Mouse (Mus musculus): ENCODE data around the gene Skiv2l. TPM values are rescaled to one million over a fixed set of nuclear protein-coding genes. Genes with fewer than 3 reads are reported as not detected.

The Skiv2l gene
- total and polyA plus RNA-seq, 2 experiments from 2014 or later = 42.8 to 97.7 TPM

DNA sequence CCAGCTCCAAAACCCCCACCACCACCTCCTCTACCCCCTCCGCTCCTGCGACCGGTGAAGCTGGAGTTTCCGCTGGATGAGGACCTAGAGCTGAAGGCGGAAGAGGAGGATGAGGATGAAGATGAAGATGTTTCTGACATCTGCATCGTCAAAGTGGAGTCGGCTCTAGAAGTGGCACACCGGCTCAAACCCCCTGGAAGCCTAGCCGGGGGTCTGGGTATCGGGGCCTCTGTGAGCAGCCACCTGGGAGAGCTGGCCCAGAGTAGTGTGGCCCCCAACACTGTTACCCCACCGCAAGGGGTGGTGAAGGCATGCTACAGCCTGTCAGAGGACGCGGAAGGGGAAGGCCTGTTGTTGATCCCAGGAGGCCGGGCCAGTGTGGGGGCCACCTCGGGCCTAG is 45.7 kb upstream of the Skiv2l start:
- WGBS = 89% methylated on average over 15 of the region's 15 CpGs
- no peak for ATAC-seq
- no peak for TF ChIP-seq CTCF (IDR thresholded peaks at IDR 0.05; ENCODE audit: low read depth)

DNA sequence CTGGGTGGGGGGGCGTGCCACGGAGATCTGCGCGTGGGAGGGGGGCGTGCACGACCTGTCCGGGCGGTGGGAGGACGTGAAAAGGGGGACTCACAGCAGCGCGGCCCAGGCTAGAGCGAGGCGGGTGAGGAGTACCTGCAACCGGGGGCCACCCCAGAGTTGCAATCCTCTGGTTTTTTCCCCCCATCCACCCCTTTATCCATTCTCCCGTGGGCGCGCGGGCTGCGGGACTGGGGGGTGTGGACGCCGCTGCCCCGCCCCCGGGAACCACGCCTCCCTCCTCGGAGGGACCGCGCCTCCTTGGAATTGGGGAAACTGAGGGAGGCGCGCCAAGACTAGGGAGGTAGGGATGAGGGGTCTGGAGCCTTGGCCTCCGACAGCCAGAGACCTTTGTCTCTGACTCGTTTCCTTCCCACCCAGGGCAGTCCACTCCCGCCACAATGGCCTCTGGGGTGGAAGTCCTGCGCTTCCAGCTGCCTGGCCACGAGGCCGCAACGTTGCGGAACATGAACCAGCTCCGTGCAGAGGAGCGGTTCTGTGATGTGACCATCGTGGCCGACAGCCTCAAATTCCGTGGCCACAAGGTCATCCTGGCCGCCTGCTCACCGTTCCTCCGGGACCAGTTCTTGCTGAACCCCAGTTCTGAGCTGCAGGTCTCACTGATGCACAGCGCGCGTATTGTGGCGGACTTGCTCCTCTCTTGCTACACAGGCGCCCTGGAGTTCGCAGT is 45.0 kb upstream of the Skiv2l start:
- peak overlapping the region; percentile 87 for H3K27ac ChIP-seq (ENCODE audit: low read depth, low read length)
- no peak for TF ChIP-seq CTCF (IDR thresholded peaks at IDR 0.05; ENCODE audit: low read depth)

More for the DNA sequence above, 45.7 kb upstream of the Skiv2l start:
- Histone ChIP-seq H3K9ac (peak overlapping the region; percentile 84), H3K9me3 (ENCODE audit: low read length) (no peaks in the 10 kb centered on the region), H3K36me3 (ENCODE audit: insufficient read depth) (peaks cover 5% of the 10 kb centered on the region; the same call in 1 of the 2 replicates), H3K27ac (ENCODE audit: low read depth, low read length) (no peak overlapping the region), H3K4me1 (ENCODE audit: insufficient read depth) (peaks cover 10% of the 10 kb centered on the region; the same call in 1 of the 2 replicates), H3K4me2 (ENCODE audit: low read depth) (peak overlapping the region; percentile 79), H3K27me3 (ENCODE audit: insufficient read depth, low read length) (no peaks in the 10 kb centered on the region), H3K4me3 (ENCODE audit: low read depth, low read length) (peak overlapping the region; percentile 72)
- no peak for DNase-seq

DNA sequence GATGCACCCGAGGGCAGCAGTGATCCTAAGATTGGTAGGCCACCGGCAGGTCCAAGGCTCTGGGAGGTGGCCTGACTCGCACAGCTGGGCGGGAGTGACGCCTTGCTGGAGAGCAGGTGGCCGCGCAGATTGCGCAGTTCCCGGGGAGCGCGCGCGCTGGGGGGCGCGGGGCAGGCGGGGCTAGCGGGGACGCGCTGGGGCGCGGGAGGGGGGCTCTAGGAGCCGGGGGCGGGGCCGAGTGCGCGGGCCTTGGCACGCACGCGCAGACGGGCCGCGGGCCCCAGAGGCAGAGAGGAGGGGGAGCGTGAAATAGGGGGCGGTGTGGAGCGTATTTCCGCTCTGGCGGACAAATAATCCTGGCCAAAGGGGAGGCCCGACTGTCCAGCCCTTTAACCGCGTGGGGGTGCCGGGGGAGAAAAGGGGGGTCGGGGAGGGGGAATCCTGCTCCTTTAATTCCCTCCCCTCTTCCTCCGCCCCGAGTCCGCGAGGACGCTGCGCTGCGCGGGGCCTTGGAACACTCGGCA is 44.1 kb upstream of the Skiv2l start:
- TF ChIP-seq CTCF (IDR thresholded peaks at IDR 0.05; ENCODE audit: low read depth) = peak; percentile 32; the same call in 1 of the 2 replicates
- Histone ChIP-seq H3K4me1 (ENCODE audit: insufficient read depth) (peaks cover 5% of the 10 kb centered on the region; the same call in 1 of the 2 replicates), H3K27me3 (ENCODE audit: insufficient read depth, low read length) (no peaks in the 10 kb centered on the region), H3K4me3 (ENCODE audit: low read depth, low read length) (peak overlapping the region; percentile 72), H3K9me3 (ENCODE audit: low read length) (no peaks in the 10 kb centered on the region), H3K36me3 (ENCODE audit: insufficient read depth) (peaks cover 5% of the 10 kb centered on the region; the same call in 1 of the 2 replicates), H3K27ac (ENCODE audit: low read depth, low read length) (peak overlapping the region; percentile 87), H3K4me2 (ENCODE audit: low read depth) (peak overlapping the region; percentile 79), H3K9ac (peak overlapping the region; percentile 84)
- ATAC-seq = peak; percentile 88
- whole genome bisulfite sequencing = 6% methylated on average over 35 of the region's 51 CpGs
- peak; percentile 99 for DNase-seq

More for the DNA sequence above, 45.0 kb upstream of the Skiv2l start:
- peak overlapping the region; percentile 84 for H3K9ac ChIP-seq
- H3K4me1 ChIP-seq (ENCODE audit: insufficient read depth) = peaks cover 6% of the 10 kb centered on the region; the same call in 1 of the 2 replicates
- ATAC-seq (peak; percentile 32), DNase-seq (peak; percentile 53)
- H3K4me3 ChIP-seq (ENCODE audit: low read depth, low read length) = peak overlapping the region; percentile 72
- H3K27me3 ChIP-seq (ENCODE audit: insufficient read depth, low read length) = no peaks in the 10 kb centered on the region
- no peaks in the 10 kb centered on the region for H3K9me3 ChIP-seq (ENCODE audit: low read length)
- H3K4me2 ChIP-seq (ENCODE audit: low read depth) = peak overlapping the region; percentile 79
- 4% methylated on average over 44 of the region's 51 CpGs for WGBS
- peaks cover 5% of the 10 kb centered on the region; the same call in 1 of the 2 replicates for H3K36me3 ChIP-seq (ENCODE audit: insufficient read depth)

DNA sequence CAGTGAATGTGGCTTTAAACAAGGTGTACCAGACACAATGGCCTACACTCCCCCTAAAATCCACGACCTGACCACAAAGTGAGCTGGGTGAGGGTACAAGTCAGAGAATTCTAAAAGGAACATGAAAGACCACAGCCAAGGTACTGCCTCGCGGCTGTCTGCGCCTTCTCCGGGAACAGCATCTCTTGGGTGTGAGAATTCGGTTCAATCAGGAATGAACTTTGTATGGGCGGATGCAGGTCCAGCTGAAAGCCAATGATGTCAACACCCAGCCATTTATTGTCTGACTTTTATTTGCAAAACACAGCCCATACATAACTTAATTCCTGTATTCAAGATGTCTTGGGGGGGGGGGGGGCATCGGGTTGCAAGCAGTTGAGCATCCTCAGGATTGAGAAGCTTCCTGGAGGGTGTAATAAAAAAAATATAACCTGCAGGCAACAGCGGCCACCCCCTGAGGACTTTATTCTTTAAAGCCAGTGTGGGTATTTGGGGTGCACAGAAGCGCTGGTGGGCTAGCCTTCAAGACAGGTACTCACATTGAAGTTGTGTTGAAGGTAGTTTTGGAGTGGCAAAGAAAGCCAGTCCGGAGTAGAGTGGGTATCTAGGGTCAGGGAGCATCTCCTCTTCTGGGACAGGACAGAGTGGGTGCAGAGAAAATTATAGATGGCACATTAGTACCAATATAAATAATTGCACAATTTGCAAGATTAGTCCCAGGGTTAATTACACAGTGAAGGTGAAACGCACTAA is 43.2 kb upstream of the Skiv2l start:
- no peaks in the 10 kb centered on the region for H3K27me3 ChIP-seq (ENCODE audit: insufficient read depth, low read length)
- no peak for ATAC-seq
- no peak for DNase-seq
- H3K9me3 ChIP-seq (ENCODE audit: low read length) = no peaks in the 10 kb centered on the region
- peak overlapping the region; percentile 79 for H3K4me2 ChIP-seq (ENCODE audit: low read depth)
- peak overlapping the region; percentile 87 for H3K27ac ChIP-seq (ENCODE audit: low read depth, low read length)
- WGBS = 65% methylated on average over 12 of the region's 12 CpGs
- peaks cover 5% of the 10 kb centered on the region; the same call in 1 of the 2 replicates for H3K36me3 ChIP-seq (ENCODE audit: insufficient read depth)
- peak overlapping the region; percentile 84; the same call in 1 of the 2 replicates for H3K9ac ChIP-seq
- H3K4me3 ChIP-seq (ENCODE audit: low read depth, low read length) = peak overlapping the region; percentile 72
- TF ChIP-seq CTCF (IDR thresholded peaks at IDR 0.05; ENCODE audit: low read depth) = no peak
- H3K4me1 ChIP-seq (ENCODE audit: insufficient read depth) = peaks cover 5% of the 10 kb centered on the region; the same call in 1 of the 2 replicates

DNA sequence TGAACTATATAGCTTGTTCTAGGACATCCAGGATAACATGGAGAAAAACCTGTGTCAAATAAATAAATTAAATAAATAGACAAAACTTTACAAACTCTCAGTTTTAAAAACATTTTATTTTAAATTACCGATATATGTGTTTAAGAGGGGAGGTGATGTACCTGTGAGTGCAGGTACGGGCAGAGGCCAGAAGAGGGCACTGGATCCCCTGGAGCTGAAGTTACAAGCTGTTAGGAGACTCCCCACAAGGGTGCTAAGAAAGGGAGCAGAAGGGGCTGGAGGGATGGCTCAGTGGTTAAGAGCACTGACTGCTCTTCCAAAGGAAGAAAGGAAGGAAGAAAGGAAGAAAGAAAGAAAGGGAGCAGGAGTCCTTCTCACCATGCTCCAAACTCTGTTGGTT is 41.4 kb upstream of the Skiv2l start:
- Histone ChIP-seq H3K27me3 (ENCODE audit: insufficient read depth, low read length) (no peaks in the 10 kb centered on the region), H3K9me3 (ENCODE audit: low read length) (no peaks in the 10 kb centered on the region), H3K4me2 (ENCODE audit: low read depth) (no peak overlapping the region), H3K27ac (ENCODE audit: low read depth, low read length) (no peak overlapping the region), H3K4me1 (ENCODE audit: insufficient read depth) (peaks cover 5% of the 10 kb centered on the region; the same call in 1 of the 2 replicates), H3K9ac (no peak overlapping the region), H3K4me3 (ENCODE audit: low read depth, low read length) (no peak overlapping the region), H3K36me3 (ENCODE audit: insufficient read depth) (peaks cover 4% of the 10 kb centered on the region; the same call in 1 of the 2 replicates)
- 94% methylated on average over 2 of the region's 2 CpGs for WGBS
- no peak for TF ChIP-seq CTCF (IDR thresholded peaks at IDR 0.05; ENCODE audit: low read depth)
- ATAC-seq (no peak), DNase-seq (no peak)

DNA sequence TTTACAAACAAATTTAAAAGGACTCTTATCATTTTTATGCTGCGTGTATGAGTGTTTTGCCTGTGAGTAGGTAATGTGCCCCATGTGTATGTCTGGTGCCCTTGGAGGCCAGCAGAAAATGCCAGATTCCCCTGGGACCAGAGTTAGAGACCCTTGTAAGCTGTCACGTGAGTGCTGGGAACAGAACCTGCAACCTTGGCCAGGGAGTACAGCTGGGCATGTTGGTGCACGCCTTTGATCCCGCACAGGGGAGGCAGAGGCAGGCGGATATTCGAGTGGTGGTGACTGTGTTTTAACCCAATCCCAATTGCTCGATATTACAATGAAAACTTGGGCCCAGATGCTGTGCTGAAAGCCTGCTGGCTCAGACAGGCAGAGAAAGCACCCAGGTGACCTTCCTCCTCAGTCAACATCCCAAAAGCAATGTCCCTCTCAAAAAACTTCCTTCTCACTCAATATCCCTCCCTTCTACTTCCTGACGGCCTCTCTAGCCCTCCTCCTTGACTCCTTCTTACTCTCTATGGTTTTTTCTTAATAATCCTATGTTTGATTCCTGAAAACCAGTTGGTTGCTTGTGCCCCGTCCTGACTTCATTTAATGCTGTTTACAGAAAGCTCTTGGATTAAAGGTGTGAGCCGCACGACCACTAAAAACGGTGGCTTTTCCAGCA is 40.2 kb upstream of the Skiv2l start:
- DNase-seq (no peak), ATAC-seq (no peak)
- Histone ChIP-seq H3K27ac (ENCODE audit: low read depth, low read length) (no peak overlapping the region), H3K36me3 (ENCODE audit: insufficient read depth) (no peaks in the 10 kb centered on the region), H3K9me3 (ENCODE audit: low read length) (no peaks in the 10 kb centered on the region), H3K4me2 (ENCODE audit: low read depth) (no peak overlapping the region), H3K4me1 (ENCODE audit: insufficient read depth) (no peaks in the 10 kb centered on the region), H3K9ac (no peak overlapping the region), H3K4me3 (ENCODE audit: low read depth, low read length) (no peak overlapping the region), H3K27me3 (ENCODE audit: insufficient read depth, low read length) (no peaks in the 10 kb centered on the region)
- no peak for TF ChIP-seq CTCF (IDR thresholded peaks at IDR 0.05; ENCODE audit: low read depth)
- WGBS = 88% methylated on average over 12 of the region's 12 CpGs

Data from forebrain, postnatal 0 days (tissue).